Mouse (Mus musculus) hindbrain, postnatal 0 days (tissue): Measurements from ENCODE around the gene Taar7b. TPM values are rescaled to one million over a fixed set of nuclear protein-coding genes. Genes with fewer than 3 reads are reported as not detected.
A peak's percentile ranks its signal among the peaks of the same experiment; 100 is the strongest.

Source experiments
- ATAC-seq: fragments of 200-750 bp; cut with Nextera tagmentation; 2 replicates; pipeline ENCODE4 v1.8.0; 2017; ENCODE audit warnings: mild to moderate bottlenecking, moderate TSS enrichment, moderate library complexity
- DNase-seq: peaks from one replicate; pipeline ENCODE4 v3.0.0-alpha.2; 2015; ENCODE audit warnings: low spot score
- H3K27ac ChIP-seq: fragments of 300-500 bp; sonication (generic); 2 replicates; pipeline ENCODE4 v1.5.1; 2014; ENCODE audit warnings: mild to moderate bottlenecking
- H3K27me3 ChIP-seq: fragments of 300-500 bp; sonication (generic); 2 replicates; pipeline ENCODE4 v1.6.1; 2014; ENCODE audit warnings: low read length, mixed read lengths; ENCODE audit not compliant: insufficient read depth
- H3K36me3 ChIP-seq: fragments of 300-500 bp; sonication (generic); 2 replicates; pipeline ENCODE4 v1.6.1; 2014; ENCODE audit warnings: low read length, mixed read lengths; ENCODE audit not compliant: insufficient read depth
- H3K4me1 ChIP-seq: fragments of 300-500 bp; sonication (generic); 2 replicates; pipeline ENCODE4 v1.6.1; 2014; ENCODE audit warnings: antibody characterized with exemption, low read length, mixed read lengths; ENCODE audit not compliant: insufficient read depth
- H3K4me2 ChIP-seq: fragments of 300-500 bp; sonication (generic); 2 replicates; pipeline ENCODE4 v1.6.1; 2014; ENCODE audit warnings: low read depth, mild to moderate bottlenecking, low read length, moderate library complexity, mixed read lengths
- H3K4me3 ChIP-seq: fragments of 300-500 bp; sonication (generic); 2 replicates; pipeline ENCODE4 v1.5.1; 2014; ENCODE audit warnings: low read length
- H3K9ac ChIP-seq: fragments of 300-500 bp; sonication (generic); replicated peaks from 2 replicates; pipeline ENCODE4 v1.6.1; 2014; ENCODE audit warnings: mild to moderate bottlenecking, low read length, moderate library complexity, mixed read lengths
- H3K9me3 ChIP-seq: fragments of 300-500 bp; sonication (generic); 2 replicates; pipeline ENCODE4 v1.6.1; 2016; ENCODE audit warnings: low read length, mixed read lengths
- CTCF ChIP-seq: IDR thresholded peaks from 2 replicates; pipeline ENCODE4 v1.5.1; 2016; ENCODE audit warnings: antibody characterized with exemption, control low read depth, low read depth
- WGBS: fragments of 180-500 bp; shearing (Covaris S2); extraction: QIAGEN DNeasy Blood & Tissue Kit; methylation state at CpG from one replicate; pipeline ENCODE4 v1.1.7; 2014; 5-methylcytosine and 5-hydroxymethylcytosine counted together
- polyA plus RNA-seq: library from polyadenylated mRNA; unstranded; fragments of >200 nt; fragmentation: Nextera tagmentation; extraction: Ambion mirVana; gene quantifications from 2 replicates; pipeline ENCODE4 v1.2.1, GENCODE M21; 2015
- total RNA-seq: library from RNA; depleted of rRNA; stranded (reverse); fragments of >200 nt; gene quantifications from 2 replicates; pipeline ENCODE4 v1.2.3, GENCODE M21; 2014

Taar7b gene
- total and polyA plus RNA-seq, 2 experiments from 2014 or later: not detected

- ATAC-seq (no peak), DNase-seq (no peak)
- Histone ChIP-seq H3K27ac (no peak overlapping the region), H3K9me3 (no peaks in the 10 kb centered on the region), H3K9ac (no peak overlapping the region), H3K27me3 (no peaks in the 10 kb centered on the region), H3K4me3 (no peak overlapping the region), H3K4me1 (no peaks in the 10 kb centered on the region), H3K36me3 (no peaks in the 10 kb centered on the region), H3K4me2 (no peak overlapping the region)
- no peak for TF ChIP-seq CTCF
- 76% methylated on average over 5 of the region's 5 CpGs for WGBS
Measured at GRCm38 (mm10) chr10:23971256-23971655, 28.5 kb upstream of the Taar7b start.

GRCm38 (mm10) chr10:23977958-23978357 lies 21.8 kb upstream of the Taar7b start:
- ATAC-seq: no peak
- H3K27me3 ChIP-seq: no peaks in the 10 kb centered on the region
- no peaks in the 10 kb centered on the region for H3K36me3 ChIP-seq
- H3K9ac ChIP-seq: no peak overlapping the region
- TF ChIP-seq CTCF: no peak
- H3K9me3 ChIP-seq: no peaks in the 10 kb centered on the region
- 40% methylated on average over 4 of the region's 4 CpGs for WGBS
- H3K4me2 ChIP-seq: no peak overlapping the region
- DNase-seq: no peak
- no peak overlapping the region for H3K4me3 ChIP-seq
- H3K4me1 ChIP-seq: no peaks in the 10 kb centered on the region
- H3K27ac ChIP-seq: no peak overlapping the region

GRCm38 (mm10) chr10:23978901-23979705 lies 20.6 kb upstream of the Taar7b start:
- Histone ChIP-seq H3K9ac (no peak overlapping the region), H3K27me3 (no peaks in the 10 kb centered on the region), H3K4me1 (no peaks in the 10 kb centered on the region), H3K4me3 (no peak overlapping the region), H3K9me3 (no peaks in the 10 kb centered on the region), H3K4me2 (no peak overlapping the region), H3K36me3 (no peaks in the 10 kb centered on the region), H3K27ac (no peak overlapping the region)
- ATAC-seq: peak; percentile 89
- DNase-seq: peak; percentile 84
- 41% methylated on average over 16 of the region's 16 CpGs for WGBS
- peak; percentile 87 for TF ChIP-seq CTCF

GRCm38 (mm10) chr10:23985546-23985945 lies 14.2 kb upstream of the Taar7b start, which contains the start of gene Taar6:
Gene Taar6 (minus strand): TSS chr10:23985646.
- Histone ChIP-seq H3K9me3 (no peaks in the 10 kb centered on the region), H3K4me1 (no peaks in the 10 kb centered on the region), H3K27me3 (no peaks in the 10 kb centered on the region), H3K36me3 (no peaks in the 10 kb centered on the region), H3K4me3 (no peak within 1 kb of the TSS), H3K4me2 (no peak within 1 kb of the TSS), H3K9ac (no peak within 1 kb of the TSS), H3K27ac (no peak within 1 kb of the TSS)
- TF ChIP-seq CTCF: no peak
- 70% methylated on average over 8 of the region's 8 CpGs for WGBS
- no peak for ATAC-seq
- DNase-seq: no peak

DNA sequence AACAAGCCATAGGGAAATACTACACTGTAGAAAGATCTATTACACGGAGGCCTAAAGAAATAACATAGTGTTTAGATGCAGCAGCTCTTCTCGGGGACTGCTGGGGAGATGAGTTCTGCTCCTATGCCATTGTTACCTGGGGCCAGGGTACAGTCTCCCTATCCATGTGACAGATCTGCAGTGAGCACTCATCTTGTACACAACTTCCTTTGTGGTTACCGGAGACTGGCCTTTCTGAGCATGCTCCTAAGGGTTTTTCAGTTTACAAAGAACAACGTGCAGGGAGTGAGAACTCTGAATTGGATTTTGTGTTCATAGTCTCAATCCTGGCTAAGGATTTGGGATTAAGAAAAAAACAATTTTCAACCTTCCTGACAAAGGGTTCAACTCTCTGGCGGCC lies 13.3 kb upstream of the Taar7b start:
- Histone ChIP-seq H3K9me3 (no peaks in the 10 kb centered on the region), H3K27ac (no peak overlapping the region), H3K4me1 (no peaks in the 10 kb centered on the region), H3K9ac (no peak overlapping the region), H3K36me3 (no peaks in the 10 kb centered on the region), H3K4me2 (no peak overlapping the region), H3K4me3 (no peak overlapping the region), H3K27me3 (no peaks in the 10 kb centered on the region)
- TF ChIP-seq CTCF: no peak
- DNase-seq (no peak), ATAC-seq (no peak)
- 78% methylated on average over 5 of the region's 5 CpGs for WGBS

DNA sequence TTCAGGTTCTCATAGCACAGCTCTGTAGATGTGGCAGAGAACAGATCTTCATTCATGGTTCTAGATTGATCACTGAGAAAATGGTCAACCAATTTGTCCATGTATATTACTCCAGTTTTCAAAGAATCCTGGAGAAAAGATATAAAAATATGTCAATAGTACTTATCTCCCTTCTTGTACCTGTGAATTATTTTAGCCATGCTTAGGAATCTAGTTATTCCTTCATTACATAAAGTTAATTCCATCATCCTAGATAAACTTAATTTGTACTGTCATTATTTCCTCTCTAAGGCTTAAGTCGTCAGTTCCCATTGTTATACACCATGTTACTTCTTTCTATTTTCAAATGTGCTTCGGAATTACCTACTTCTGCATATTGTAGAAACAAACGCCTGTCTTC lies 6.4 kb upstream of the Taar7b start, which contains the start of gene Taar7a:
TSS of gene Taar7a (minus strand) at position 101 of the 400 bp plus-strand sequence.
- Histone ChIP-seq H3K4me2 (no peak within 1 kb of the TSS), H3K27me3 (no peaks in the 10 kb centered on the region), H3K4me3 (no peak within 1 kb of the TSS), H3K27ac (no peak within 1 kb of the TSS), H3K36me3 (no peaks in the 10 kb centered on the region), H3K9me3 (no peaks in the 10 kb centered on the region), H3K4me1 (no peaks in the 10 kb centered on the region), H3K9ac (no peak within 1 kb of the TSS)
- DNase-seq (no peak), ATAC-seq (no peak)
- TF ChIP-seq CTCF: no peak
- WGBS: 86% methylated on average over 3 of the region's 3 CpGs

DNA sequence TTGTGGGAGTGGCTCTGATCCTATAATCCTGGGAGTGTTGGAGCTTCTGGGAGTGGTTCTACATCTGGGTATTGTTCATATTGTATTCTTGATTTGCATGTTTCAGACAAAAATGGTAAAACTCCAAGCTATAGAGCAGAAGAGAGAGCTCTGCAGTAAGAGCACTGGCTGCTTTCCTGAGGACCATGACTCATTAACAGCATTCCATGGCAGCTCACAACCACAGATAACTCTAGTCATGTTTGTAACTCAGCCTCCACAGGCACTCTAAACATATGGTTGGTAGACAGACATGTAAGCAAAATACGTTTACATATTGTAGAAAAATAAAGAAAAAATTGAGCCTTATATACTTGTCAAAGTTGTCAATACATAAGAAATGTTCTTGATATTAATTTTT lies 6.7 kb downstream of the Taar7b start:
- Histone ChIP-seq H3K4me3 (no peak overlapping the region), H3K27me3 (no peaks in the 10 kb centered on the region), H3K4me1 (no peaks in the 10 kb centered on the region), H3K9me3 (no peaks in the 10 kb centered on the region), H3K36me3 (no peaks in the 10 kb centered on the region), H3K4me2 (no peak overlapping the region), H3K27ac (no peak overlapping the region), H3K9ac (no peak overlapping the region)
- ATAC-seq (no peak), DNase-seq (no peak)
- WGBS: 74% methylated on average over 1 of the region's 1 CpGs
- no peak for TF ChIP-seq CTCF
